Mouse (Mus musculus): Measurements from ENCODE around the gene 4933407L21Rik. TPM values are rescaled to one million over a fixed set of nuclear protein-coding genes. Genes with fewer than 3 reads are reported as not detected.
"Not testable (repeated sequence)": the region's sequence is repeated elsewhere in the genome, so short reads cannot be mapped to it uniquely, and the experiment has no call there.

Gene 4933407L21Rik
- polyA plus RNA-seq, 1 experiment from 2014 or later: 0.09 TPM

DNA sequence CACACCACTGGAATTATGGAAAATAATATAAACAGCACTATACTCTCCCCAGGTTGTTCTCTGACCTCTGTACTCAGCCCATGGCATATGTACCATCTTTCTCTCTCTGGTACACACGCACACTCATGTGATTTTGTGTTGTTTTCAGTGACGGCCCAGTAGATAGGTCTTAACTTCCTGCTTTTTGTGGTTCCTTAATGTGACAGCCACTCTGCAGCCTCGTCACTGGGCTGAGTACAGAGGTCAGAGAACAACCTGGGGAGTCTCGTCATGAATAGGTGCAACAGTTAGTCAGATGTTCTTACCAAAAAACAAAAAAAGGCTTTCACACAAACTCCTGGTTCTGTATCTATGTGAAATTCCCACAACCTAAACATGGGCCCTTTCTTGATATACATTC is 60.1 kb downstream of the 4933407L21Rik start:
- no peak overlapping the region for H3K27ac ChIP-seq (ENCODE audit: low read length)
- no peaks in the 10 kb centered on the region for H3K27me3 ChIP-seq (ENCODE audit: control insufficient read depth, insufficient read depth, low read length)
- H3K4me3 ChIP-seq (ENCODE audit: low read length): no peak overlapping the region
- no peak overlapping the region for H3K9ac ChIP-seq (ENCODE audit: low read length)
- no peaks in the 10 kb centered on the region for H3K36me3 ChIP-seq (ENCODE audit: control insufficient read depth, insufficient read depth)
- no peaks in the 10 kb centered on the region; the same call in 1 of the 2 replicates for H3K9me3 ChIP-seq (replicated peaks; ENCODE audit: control insufficient read depth, low read length)
- WGBS: 71% methylated on average over 4 of the region's 4 CpGs
- no peak overlapping the region for H3K4me2 ChIP-seq (ENCODE audit: low read depth, low read length)
- 0 out of 2 replicates have a peak, but pooled peaks cover 4% of the 10 kb centered on the region for H3K4me1 ChIP-seq (ENCODE audit: control insufficient read depth, insufficient read depth, low read length)
- ATAC-seq (replicated peaks; ENCODE audit: extremely low read depth, insufficient read depth, low FRiP score): no peak

DNA sequence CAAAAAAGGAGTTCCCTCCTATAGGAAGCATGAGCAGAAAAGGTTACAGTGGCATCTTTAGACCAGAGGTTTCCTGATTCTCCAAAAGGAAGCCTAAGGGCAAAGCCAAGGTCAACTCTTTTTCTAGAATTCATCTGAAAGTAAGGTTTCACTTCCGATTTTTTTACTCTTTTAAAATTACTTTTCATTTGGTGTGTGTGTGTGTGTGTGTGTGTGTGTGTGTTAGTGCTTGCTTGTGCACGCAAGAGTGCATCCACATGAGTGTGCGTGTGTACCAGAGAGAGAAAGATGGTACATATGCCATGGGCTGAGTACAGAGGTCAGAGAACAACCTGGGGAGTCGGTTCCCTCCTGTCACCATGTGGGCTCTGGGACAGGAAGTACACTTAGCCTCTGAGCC is 60.6 kb downstream of the 4933407L21Rik start:
- H3K4me1 ChIP-seq (ENCODE audit: control insufficient read depth, insufficient read depth, low read length); H3K9me3 ChIP-seq (replicated peaks; ENCODE audit: control insufficient read depth, low read length); H3K4me2 ChIP-seq (ENCODE audit: low read depth, low read length); H3K27me3 ChIP-seq (ENCODE audit: control insufficient read depth, insufficient read depth, low read length); ATAC-seq (replicated peaks; ENCODE audit: extremely low read depth, insufficient read depth, low FRiP score); H3K4me3 ChIP-seq (ENCODE audit: low read length); H3K9ac ChIP-seq (ENCODE audit: low read length); H3K36me3 ChIP-seq (ENCODE audit: control insufficient read depth, insufficient read depth); H3K27ac ChIP-seq (ENCODE audit: low read length): not testable (repeated sequence)
- WGBS: 79% methylated on average over 4 of the region's 4 CpGs

Other genes with a start within 250 kb of the 4933407L21Rik start
- 0.86 and 2.6 TPM in 2 replicates for gene A630001G21Rik, start 149.8 kb upstream of the 4933407L21Rik start, polyA plus RNA-seq (2015; fragmentation: Nextera tagmentation; extraction: Ambion mirVana)
- 23.5 and 24.1 TPM in 2 replicates for gene Cab39, start 135.0 kb upstream of the 4933407L21Rik start, polyA plus RNA-seq (2015; fragmentation: Nextera tagmentation; extraction: Ambion mirVana)
- 188 TPM in 2 replicates for gene Itm2c, start 34.2 kb upstream of the 4933407L21Rik start, polyA plus RNA-seq (2015; fragmentation: Nextera tagmentation; extraction: Ambion mirVana)
- gene Gpr55, start 32.5 kb downstream of the 4933407L21Rik start, polyA plus RNA-seq (2015; fragmentation: Nextera tagmentation; extraction: Ambion mirVana): 0.09 and 0.18 TPM in 2 replicates
- gene Spata3, start 88.3 kb downstream of the 4933407L21Rik start, polyA plus RNA-seq (2015; fragmentation: Nextera tagmentation; extraction: Ambion mirVana): not detected in 2 replicates
- 0.21 and 0.24 TPM in 2 replicates for gene 2810459M11Rik, start 117.4 kb downstream of the 4933407L21Rik start, polyA plus RNA-seq (2015; fragmentation: Nextera tagmentation; extraction: Ambion mirVana)
- 131 and 142 TPM in 2 replicates for gene Psmd1, start 135.9 kb downstream of the 4933407L21Rik start, polyA plus RNA-seq (2015; fragmentation: Nextera tagmentation; extraction: Ambion mirVana)
- gene Htr2b, start 183.5 kb downstream of the 4933407L21Rik start, polyA plus RNA-seq (2015; fragmentation: Nextera tagmentation; extraction: Ambion mirVana): 0.26 and 0.37 TPM in 2 replicates
- not detected in 2 replicates for gene Gm21972, start 205.2 kb downstream of the 4933407L21Rik start, polyA plus RNA-seq (2015; fragmentation: Nextera tagmentation; extraction: Ambion mirVana)
- gene Armc9, start 226.3 kb downstream of the 4933407L21Rik start, polyA plus RNA-seq (2015; fragmentation: Nextera tagmentation; extraction: Ambion mirVana): 12.1 and 12.4 TPM in 2 replicates

Measured in heart, embryonic 16.5 days (tissue).